Mouse (Mus musculus) cerebellum, adult 11 months (tissue): Measurements from ENCODE around the gene Tbc1d9.

Source experiments
- DNase-seq: peaks from one replicate; pipeline ENCODE4 v3.0.0; 2022

Tbc1d9 gene

DNA sequence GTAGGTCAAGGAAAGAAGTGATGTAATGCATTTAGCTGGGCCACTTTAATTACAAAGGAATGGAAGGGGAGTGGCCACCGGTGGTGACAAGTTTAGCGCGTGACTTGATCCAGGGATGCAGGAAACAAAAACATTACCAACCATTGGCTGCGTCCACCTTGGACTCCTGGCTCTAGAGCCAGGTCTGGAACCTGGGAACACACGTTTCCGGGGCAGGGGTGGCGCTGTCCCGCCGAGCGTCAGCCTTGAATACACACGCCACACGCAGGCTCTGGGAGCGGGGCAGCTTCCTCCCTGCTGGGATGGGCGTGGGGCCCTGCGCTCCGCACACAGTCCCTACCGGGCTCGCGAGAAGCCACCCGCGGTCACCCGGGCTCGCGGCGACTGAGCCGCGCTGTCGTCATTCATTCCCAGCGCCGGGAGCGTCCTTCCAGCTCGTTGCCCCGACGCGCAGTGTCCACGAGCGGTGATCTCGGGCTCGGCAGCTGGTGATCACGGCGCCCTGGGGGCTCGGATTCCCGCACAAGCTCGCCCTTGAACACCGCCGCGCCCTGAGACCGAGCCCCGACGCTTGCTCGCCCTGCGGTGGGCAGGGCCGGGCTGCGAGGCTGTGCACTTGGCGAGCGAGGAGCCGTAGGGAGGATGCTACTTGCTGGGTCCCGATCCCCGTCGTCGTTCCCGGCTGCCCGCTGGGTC, at the start of gene Tbc1d9:
Gene Tbc1d9 (plus strand): TSS at position 118 of the 696 bp plus-strand sequence.
- DNase-seq: peak; percentile 81

DNA sequence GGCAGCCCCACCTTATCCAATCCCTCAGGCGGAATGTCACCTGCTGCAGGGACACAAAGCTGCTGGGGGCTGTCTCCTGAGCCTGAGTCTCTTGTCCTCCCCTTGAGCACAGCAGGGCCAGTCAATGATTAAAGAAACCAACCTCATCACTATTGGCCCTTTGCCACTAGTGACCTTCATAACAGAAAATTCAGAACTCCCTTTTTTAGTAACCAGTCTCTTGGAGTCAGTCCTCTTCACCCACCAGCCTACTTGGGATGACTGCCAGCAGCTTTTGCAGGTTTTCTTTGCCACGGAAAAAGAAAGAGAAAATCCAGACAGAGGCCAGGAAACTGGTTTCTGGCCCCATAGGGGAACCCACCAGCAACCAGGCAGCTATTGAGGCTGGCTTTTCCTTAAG, 30.1 kb upstream of the Tbc1d9 start:
- DNase-seq: no peak

DNA sequence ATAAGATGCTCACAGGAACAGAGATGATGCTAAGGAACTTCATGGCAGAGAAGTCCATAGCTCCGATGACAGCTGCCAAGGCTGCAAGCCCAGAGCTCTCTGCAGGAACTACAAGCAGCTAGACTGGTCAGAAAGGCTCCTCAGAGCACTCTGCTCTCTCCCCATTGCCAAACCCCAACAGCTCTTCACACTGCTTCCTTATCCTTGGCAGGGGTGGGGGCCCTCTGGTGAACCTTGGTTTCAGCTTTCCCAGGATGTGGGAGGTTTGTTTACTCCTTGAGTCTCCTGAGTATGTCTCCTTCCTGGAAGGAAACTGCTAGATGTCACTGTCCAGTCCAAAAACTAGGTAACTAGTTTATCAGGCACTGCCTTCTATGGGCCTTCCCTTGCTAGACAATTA, 25.1 kb upstream of the Tbc1d9 start:
- no peak for DNase-seq

DNA sequence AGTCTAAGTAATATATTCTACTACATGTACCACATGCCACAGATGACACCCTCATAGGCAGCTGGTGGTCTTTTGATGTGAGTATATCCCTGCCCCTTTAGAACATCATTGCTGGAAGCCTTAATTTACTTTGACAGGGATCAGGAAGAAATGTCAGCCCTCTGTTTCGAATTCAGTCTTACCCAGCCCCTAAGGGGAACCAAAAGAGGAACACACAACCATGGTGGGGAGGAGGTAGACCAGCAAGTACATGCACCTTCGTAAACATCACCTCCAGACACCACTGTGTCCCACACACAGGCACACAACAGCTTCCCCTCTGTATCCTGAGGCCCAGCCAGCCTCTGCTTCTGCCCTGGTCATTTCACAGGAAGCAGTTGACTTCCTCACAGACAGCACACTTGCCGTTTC, 24.4 kb upstream of the Tbc1d9 start:
- no peak for DNase-seq

DNA sequence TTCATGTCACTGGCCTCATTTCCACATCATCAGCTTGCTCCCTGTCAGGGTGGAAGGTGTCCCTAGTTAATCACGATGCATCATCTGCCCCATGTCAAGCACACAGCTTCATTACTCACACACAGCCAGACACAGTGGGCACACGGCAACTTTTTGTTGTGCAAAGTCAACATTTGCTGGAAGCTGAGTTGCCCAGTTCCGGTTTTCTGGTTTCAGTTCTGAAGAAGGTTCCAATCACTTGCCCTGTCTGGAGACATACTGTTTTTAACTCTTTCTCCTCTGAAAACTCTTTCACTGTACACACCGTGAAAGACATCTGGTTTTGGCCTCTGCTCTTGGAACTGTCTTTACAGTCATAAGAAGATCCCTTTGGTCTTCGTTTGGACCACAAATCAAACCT, 23.8 kb upstream of the Tbc1d9 start:
- DNase-seq: no peak

DNA sequence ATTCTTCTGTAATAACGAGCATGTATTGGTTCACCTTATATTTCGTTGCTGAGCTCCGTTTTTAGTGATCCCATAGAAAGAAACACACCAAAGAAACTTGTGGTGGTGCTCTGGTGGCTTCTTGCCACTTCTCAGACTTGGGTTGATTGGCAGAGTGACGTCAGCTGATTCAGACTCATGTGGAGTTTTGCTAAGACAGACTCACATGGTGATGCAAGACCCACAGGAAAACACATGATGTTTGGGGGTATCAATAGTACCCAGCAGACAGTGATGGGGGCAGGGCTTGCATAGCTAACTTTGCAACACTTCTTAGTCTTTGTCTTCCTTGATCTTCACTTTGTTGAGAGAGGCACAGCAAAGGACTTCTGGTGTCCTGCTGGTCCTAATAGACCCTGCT, 20.6 kb upstream of the Tbc1d9 start:
- DNase-seq: no peak

DNA sequence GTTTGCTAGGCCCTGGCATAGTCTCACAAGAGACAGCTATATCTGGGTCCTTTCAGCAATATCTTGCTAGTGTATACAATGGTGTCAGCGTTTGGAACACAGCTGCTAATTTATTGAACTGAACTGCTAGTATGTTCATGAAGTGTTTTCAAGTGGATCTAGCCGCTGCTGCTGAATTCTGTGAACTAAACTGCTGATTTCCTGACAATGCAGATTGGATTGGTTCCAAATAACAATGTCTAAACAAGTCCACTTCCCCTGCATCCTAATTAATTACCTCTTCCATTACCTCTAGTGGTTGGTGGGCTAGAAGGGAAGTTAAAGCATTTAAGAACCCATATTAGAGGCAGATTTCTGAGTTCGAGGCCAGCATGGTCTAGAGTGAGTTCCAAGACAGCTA, 19.7 kb upstream of the Tbc1d9 start:
- DNase-seq: no peak

DNA sequence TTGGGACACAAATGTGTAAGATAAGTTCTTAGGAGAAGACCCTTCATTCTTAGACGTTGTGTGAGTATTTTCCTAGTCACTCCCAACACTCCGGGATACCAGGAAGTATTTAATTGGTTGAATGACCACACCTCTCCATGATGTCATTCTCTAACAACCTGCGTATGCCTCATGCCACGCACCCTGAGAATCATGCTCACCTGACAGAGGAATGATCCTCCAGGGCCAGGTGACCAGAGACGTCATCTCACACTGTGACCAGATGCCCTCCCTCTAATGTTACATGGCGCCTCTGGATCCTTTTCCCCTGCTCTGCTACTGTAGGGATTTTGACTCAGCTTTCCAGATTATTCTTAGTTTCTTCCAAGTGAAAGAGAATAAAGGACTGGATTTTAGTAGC, 16.0 kb upstream of the Tbc1d9 start:
- no peak for DNase-seq

DNA sequence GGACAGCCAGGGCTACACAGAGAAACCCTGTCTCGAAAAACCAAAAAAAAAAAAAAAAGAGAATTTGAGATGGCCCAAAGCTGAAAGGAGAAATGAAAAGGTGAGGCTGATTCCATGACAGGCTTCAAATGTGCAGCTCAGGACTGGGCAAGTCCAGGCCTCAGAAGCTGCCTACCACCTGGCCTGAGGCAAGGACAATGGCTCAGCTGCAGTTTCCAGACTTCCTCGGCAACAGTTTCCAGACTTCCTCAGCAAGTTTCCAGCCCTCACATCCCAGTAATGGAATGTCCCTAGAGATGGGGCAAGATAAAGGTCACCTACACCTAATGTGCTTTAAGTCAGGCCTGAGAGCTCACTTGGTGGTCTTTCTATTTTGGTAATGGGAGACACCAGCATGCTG, 13.1 kb upstream of the Tbc1d9 start:
- no peak for DNase-seq

DNA sequence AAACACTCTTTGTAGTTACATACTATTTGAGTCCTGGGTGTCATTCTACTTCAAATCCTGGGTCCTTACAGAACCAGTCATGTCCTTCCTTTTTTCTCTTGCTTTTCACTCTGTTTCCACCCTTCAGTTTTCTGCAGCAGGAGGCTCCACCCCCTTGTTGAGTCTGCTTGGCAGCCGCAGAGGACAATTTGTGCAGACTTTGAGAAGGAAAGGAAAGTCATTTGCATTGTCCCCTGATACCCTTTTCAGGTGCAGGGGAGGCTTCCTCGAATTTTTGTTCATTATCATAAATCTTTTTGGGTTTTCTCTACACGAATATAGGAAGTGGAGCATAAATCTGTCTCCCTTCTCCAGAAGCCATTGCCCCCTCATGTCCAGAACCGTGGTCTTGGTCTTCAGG, 12.7 kb upstream of the Tbc1d9 start:
- no peak for DNase-seq

DNA sequence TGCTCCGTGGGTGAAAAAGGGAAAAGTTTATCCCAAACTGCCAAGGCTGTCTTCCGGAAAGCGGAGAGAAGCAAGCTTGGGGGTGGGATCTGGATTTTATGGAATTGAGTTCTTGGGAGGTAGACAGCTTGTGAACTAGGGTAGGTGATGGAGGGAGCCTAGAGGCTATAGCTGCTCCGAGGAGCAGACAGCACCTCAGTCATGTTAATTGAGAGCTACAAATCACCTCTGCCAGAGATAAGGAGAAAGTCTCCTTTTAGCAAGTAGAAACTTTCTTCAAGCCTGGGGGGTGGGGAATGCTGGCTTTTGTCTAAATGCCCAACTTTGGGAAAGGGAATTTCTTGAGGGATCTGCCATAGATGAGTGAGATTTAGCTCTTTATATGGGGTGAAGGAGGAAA, 10.0 kb upstream of the Tbc1d9 start:
- DNase-seq: no peak

DNA sequence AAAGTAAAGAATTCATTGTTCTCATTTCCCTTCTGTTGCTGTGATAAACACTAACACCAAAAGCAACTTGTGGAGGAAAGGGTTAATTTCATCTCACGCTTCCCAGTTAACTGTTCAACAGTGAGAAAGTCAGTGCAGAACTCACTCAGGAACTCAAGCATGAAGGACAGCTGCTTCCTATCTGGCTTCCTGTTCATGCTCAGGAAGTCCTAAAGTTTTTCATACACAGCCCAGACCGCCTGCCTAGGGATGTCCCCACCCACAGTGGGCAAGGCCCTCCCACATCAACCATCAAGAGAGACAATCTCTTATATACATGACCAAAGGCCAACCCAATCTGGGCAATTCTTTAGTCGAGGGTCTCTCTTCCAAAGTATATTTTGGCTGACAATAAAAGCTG, 6.2 kb upstream of the Tbc1d9 start:
- DNase-seq: no peak

DNA sequence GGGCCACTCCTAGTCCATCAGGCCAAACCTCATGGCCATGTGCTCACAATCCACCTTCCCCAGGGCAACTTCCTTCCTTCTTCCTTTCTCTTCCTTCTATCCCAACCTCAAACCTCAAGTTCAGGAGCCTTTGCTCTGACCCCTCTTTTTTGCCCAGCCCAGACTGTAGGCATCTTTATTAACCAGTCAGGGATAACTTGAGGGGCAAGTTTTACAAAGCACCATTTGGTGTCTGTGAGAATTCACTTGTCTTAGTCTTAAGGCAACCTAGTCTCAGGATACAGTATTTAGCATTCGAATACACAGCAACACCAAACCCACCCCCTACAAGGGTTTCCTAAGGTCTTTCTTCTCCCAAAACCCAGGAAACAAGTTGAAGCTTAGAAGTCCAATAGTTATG, 5.5 kb upstream of the Tbc1d9 start:
- DNase-seq: no peak

DNA sequence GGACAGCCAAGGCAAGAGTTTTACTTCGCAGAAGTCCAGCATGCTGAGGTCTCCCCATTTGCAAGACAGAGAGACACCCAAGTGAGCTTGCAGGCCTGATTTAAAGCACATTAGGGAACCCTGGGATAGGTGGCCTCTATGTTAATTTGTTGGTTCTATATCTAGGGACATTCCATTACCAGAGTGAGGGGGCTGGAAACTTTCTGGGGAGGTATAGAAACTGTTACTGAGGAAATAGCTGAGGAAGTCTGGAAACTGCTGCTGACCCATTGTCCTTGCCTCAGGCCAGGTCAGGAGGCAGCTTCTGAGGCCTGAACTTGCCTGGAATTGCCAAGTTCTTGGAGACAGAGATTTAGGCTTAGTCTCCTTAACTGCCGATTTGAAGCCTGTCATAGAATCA, 4.5 kb upstream of the Tbc1d9 start:
- no peak for DNase-seq

DNA sequence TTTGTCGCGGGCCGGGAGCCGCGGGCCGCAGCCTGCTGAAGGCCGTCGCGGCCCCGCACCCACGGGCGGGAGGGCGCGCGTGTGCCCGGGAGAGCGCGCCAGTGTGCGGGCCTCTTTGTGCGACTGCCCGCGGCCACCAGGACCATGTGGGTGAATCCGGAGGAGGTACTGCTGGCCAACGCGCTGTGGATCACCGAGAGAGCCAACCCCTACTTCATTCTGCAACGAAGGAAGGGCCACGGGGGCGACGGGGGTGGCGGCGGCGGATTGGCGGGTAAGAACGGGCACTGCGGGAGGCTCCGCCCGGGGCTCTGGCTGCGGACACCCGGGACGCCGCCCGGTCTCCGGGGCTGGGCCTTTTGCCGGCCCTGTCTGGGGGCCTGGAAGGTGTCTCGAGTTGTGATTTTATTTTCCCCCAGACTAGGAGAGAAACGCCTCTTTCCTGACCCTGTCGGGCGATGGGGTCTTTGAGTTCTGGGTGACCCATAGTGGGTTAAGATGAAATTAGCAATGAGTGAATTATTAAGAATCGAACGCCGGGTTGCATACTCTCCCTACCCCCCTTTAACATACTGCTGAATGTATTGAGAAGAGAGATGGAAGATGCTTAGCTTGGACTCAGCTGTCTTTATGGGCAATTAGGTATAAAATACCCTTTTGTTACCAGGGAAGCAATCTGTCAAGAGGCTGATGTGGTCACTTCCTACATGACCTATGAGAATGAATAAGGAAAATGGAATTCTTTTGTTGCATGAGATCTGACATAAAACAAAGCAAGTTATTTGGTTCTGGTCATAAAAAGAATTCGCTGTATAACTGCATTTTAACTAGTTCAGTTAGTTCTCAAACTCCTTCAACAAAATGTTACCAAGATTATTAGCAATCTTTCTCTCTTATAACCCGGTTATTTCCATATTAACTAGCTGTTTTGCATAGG, 1.0 kb downstream of the Tbc1d9 start, which contains the start of gene Gm10645:
Gene Gm10645 (minus strand): TSS at position 240 of the 937 bp plus-strand sequence.
- peak; percentile 59 for DNase-seq

DNA sequence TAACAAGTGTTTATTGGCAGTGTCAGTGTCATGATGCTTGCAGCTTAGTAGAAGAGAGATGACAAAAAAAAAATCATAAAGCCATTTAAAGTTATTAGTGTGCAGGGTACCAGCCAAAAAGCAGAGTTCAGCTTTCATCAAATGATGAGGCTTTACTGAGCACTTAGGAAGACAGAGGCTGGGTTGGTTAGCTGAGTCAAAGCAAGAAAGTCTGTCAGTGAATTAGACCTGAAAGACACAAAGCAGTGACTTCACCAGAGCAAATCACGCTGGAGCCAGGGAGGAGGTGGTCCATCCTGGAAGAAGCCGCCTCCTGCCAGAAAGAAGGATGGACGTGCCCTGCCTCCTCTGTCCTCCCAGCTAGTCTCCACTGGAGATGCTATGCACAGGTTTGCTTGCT, 2.8 kb downstream of the Tbc1d9 start:
- DNase-seq: no peak

DNA sequence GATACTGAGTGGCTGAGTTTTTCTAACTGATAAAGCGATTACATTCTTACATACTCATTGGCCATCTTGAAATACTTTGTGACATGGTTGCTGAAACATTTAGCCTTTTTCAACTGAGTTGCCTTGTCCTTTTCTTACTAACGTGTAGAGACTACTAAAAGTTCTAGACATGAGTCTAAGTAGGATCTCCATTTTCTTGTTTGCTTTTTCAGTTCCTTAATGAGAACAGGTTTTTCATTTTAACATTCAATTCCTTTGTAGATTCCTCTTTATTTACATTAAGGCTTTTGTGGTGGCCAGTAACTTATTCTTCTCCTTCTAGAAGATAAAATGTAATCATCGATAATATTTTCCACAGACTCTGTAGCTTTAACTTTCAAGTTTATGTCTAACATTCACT, 4.0 kb downstream of the Tbc1d9 start:
- no peak for DNase-seq

DNA sequence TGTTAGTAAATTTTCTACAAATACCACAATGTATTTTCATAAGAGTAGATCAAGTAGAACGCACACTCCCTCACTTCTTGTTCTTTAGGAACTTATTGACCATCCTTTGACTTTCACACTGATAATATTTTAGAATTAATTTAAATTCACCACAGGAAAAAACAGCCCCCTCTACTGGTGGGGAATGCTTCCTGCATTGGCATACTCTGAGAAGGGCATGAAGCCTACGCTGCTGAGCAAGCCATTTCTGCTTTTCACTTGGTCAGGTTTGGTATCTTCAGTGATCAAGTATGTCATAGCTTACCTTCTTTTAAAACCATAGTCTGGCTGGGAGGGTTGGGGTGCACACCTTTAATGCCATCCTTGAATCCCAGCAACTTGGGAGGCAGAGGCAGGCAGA, 4.6 kb downstream of the Tbc1d9 start:
- no peak for DNase-seq

DNA sequence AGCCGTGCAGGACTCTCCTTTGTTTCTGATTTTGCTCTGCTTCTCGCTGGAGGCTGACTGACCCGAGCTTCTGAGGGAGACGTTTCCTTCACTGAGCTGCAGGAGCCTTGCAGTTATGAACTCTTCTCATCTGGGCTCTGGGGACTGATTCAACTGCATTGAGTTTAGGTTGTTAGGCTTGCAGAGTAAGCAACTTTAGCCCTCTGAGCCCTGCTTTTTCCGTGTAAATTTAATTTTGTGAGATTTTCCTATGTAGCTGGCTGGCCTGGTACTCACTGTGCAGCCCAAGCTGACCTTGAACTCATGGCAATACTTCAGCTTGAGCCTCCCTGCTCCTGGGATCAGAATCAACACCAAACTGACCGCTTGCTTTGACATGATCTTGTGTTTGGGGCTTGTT, 5.7 kb downstream of the Tbc1d9 start:
- no peak for DNase-seq

DNA sequence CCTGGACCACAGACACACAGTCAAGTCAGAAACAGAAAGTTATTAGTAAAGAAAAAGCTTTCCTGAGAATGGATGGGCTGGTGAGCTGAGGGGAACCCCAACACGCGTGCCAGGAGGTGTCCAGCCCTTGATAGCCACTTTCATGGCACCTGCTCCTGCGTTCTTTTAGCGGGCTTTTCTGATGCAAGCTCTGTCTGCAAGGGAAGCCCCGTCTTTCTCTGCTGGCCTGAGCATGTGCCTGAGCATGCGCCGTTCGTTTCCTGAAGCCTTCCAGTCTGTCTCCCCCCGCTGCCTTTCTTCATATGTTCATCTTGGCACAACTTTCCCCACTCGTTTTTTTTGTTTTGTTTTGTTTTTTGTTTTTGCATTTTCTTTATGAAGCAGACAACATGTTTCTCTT, 10.5 kb downstream of the Tbc1d9 start:
- DNase-seq: peak; percentile 38

DNA sequence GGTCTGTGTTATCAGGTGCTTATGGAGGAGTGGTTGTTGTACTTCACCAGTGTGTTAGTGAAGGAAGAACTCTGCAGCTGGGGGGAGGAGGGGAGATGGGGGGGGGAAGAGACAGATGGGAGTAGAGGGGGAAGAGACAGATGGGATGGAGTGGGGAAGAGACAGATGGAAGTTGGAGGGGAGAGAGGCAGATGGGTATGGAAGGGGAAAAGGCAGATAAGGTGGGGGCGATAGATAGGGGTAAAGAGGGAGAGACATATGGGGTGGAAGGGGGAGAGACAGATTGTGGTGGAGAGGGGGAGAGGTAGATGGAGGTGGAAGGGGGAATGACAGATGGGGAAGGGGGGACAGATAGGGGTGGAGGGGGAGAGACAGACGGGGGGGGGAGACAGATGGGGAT, 11.6 kb downstream of the Tbc1d9 start:
- DNase-seq: no peak

DNA sequence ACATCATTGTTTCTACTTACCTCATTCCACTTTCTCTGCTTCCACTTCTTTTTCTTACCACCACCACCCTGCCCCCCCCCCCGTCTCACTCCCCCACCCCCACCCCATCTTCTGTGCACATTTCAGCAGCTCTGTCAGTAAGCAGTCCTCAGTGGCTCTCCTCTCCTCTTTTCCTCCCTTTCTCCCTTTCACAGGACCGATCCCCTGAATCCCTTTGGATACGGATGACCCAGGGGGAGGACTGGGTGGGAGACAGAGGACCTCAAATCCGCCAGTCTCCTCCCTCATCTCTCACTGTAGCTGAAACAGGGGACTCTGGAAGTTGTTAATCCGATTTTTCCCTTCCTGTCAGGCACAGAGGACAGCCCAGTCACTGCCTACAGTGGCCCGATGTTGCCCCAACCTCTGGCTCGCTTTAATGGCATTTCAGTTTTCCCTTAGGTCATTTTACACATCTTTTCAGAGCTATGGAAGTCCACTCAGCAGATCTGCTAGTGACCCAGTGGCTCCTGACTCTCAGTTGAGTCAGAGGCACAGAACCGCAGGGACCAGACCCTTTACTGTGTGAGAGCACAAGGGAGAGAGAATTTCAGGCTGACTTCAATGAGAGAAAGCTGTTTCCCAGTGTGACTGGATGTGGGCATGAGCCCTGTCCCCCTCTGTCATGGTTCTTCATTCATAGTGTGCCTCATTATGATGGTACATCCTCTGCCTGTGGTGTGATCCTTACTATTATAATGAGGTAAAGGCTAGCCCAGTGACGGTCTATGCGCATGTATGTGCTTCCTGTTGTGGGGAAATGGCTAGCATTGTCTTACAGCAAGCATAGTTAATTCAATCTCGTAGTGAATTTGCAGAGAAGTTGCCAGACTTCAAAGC, 12.4 kb downstream of the Tbc1d9 start:
- DNase-seq: no peak

DNA sequence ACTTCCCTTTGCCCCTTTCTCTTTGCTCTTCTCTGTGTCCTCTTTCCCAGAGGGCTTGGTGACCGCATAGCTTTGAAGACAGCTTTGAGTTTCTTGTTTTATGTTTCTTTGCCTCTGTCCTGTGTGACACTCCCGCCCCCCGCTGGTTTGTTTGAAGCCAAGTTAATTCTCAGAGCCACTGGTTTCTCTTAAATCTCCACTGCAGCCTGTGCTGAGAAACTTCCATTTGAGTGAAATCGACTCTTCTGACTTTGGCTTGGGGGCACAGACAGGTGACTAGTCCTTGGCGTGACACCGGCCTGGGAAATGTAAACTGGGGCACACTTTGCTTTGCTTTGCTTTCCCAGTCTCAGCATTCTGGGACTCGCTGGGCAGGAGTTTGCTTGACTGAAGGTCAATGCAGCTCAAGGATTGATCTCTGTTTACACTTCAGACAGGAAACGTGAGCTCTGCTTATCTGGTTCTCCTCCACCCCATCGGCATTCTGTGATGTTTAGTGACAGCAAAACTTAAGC, 13.1 kb downstream of the Tbc1d9 start:
- no peak for DNase-seq
